Mouse (Mus musculus) inflammation-experienced regulatory T-cells (primary cell): ENCODE data around the gene Oat. TPM values are rescaled to one million over a fixed set of nuclear protein-coding genes. Genes with fewer than 3 reads are reported as not detected.

ENCODE experiments used
- polyA plus RNA-seq, 2 experiments: library from polyadenylated mRNA; unstranded; fragments of 100-300 nt; shearing (Covaris generic); gene quantifications; one replicate each; pipeline ENCODE4 v1.2.1; 2017

Gene Oat
- 10 to 100 TPM; 59.1 to 72.8 TPM for polyA plus RNA-seq

GRCm38 (mm10) chr7:132576116-132576650, at the start of gene Oat:
Gene Oat (minus strand): TSS chr7:132576398.

GRCm38 (mm10) chr7:132610468-132611318, 34.5 kb upstream of the Oat start, which contains the start of gene Lhpp:
Gene Lhpp (plus strand): TSS chr7:132610638.

GRCm38 (mm10) chr7:132599071-132599975, 23.1 kb upstream of the Oat start, which contains the start of gene Nkx1-2:
Gene Nkx1-2 (minus strand): TSS chr7:132599637.

Other genes with a start within 250 kb of the Oat start
- not detected for gene Nkx1-2, start 23.2 kb upstream of the Oat start, polyA plus RNA-seq
- gene Lhpp, start 34.2 kb upstream of the Oat start, polyA plus RNA-seq, result 1 to 10 TPM; 3.3 to 5.3 TPM
- 100 to 1,000 TPM; 154 to 188 TPM for gene Fam53b, start 237.5 kb upstream of the Oat start, polyA plus RNA-seq